16 mouse cellular contexts compared by ENCODE assay signal in genomic region chr13:34727060-34727459, GRCm38 (mm10). TPM values are rescaled to one million over a fixed set of nuclear protein-coding genes. Genes with fewer than 3 reads are reported as not detected.
DNase-seq lines count a peak whose midpoint lies in the region; ATAC-seq and TF ChIP-seq lines count a peak whose summit lies in the region.
"Had no signal": no experiment of that assay in that cellular context is flagged by ENCODE, and none has a peak within 500 bp of the region (broad histone marks: within the 10 kb centered on the region; RNA-seq: fewer than 3 reads in every experiment).

No protein-coding gene starts in this region.

- WGBS in heart, embryonic 14.5 days: 76% methylated on average over 2 of the region's 2 CpGs
- WGBS in lung, embryonic 14.5 days: 92% methylated on average over 2 of the region's 2 CpGs
- 88% methylated on average over 2 of the region's 2 CpGs for WGBS in heart, embryonic 16.5 days
- WGBS in stomach, embryonic 16.5 days: 85% methylated on average over 2 of the region's 2 CpGs

- TF ChIP-seq CTCF in lung, embryonic 14.5 days (IDR thresholded peaks at IDR 0.05; ENCODE audit: low read depth): peak; percentile 24; the same call in 1 of the 2 replicates

- H3K4me1 ChIP-seq in heart, embryonic 14.5 days (ENCODE audit: control insufficient read depth in 2 of 2, insufficient read depth in 2 of 2, low read length in 2 of 2): peaks cover 13 to 21% of the 10 kb centered on the region in 2 experiments
- peaks cover 21% of the 10 kb centered on the region for H3K4me1 ChIP-seq in lung, embryonic 14.5 days (ENCODE audit: insufficient read depth)
- peaks cover 16% of the 10 kb centered on the region for H3K4me1 ChIP-seq in heart, embryonic 16.5 days (ENCODE audit: control insufficient read depth, insufficient read depth, low read length)
- H3K4me1 ChIP-seq in stomach, embryonic 16.5 days (ENCODE audit: control insufficient read depth, insufficient read depth, low read length): peaks cover 19% of the 10 kb centered on the region

- ATAC-seq in heart, embryonic 14.5 days (ENCODE audit: insufficient number of reproducible peaks, insufficient read depth, low FRiP score, low read depth): no peak
- no peak for ATAC-seq in lung, embryonic 14.5 days (ENCODE audit: insufficient read depth)
- ATAC-seq in heart, embryonic 16.5 days (replicated peaks; ENCODE audit: extremely low read depth, insufficient read depth, low FRiP score): no peak
- ATAC-seq in stomach, embryonic 16.5 days (ENCODE audit: insufficient read depth, low FRiP score): no peak
- ATAC-seq: CD4-positive, CD25-positive, alpha-beta regulatory T cell, adult 4 months; midbrain, embryonic 16.5 days had no signal

- no peaks in the 10 kb centered on the region for H3K36me3 ChIP-seq in heart, embryonic 14.5 days (ENCODE audit: control insufficient read depth, insufficient read depth, low read length)
- no peaks in the 10 kb centered on the region for H3K36me3 ChIP-seq in lung, embryonic 14.5 days (ENCODE audit: insufficient read depth)
- H3K36me3 ChIP-seq in heart, embryonic 16.5 days (ENCODE audit: control insufficient read depth, insufficient read depth): no peaks in the 10 kb centered on the region
- H3K36me3 ChIP-seq in stomach, embryonic 16.5 days (ENCODE audit: control insufficient read depth, insufficient read depth, low read length): no peaks in the 10 kb centered on the region

- 0 out of 2 replicates have a peak overlapping the region, but pooled peaks have one; percentile 56 for H3K4me2 ChIP-seq in heart, embryonic 14.5 days (ENCODE audit: low read length)
- H3K4me2 ChIP-seq in lung, embryonic 14.5 days: no peak overlapping the region
- H3K4me2 ChIP-seq in heart, embryonic 16.5 days (ENCODE audit: low read depth, low read length): no peak overlapping the region
- H3K4me2 ChIP-seq in stomach, embryonic 16.5 days (ENCODE audit: low read depth, low read length): no peak overlapping the region

- 0 out of 2 replicates have a peak, but pooled peaks cover 3% of the 10 kb centered on the region for H3K9me3 ChIP-seq in heart, embryonic 14.5 days (ENCODE audit: control insufficient read depth, low read length)
- no peaks in the 10 kb centered on the region for H3K9me3 ChIP-seq in lung, embryonic 14.5 days (ENCODE audit: low read depth, low read length)
- 0 out of 2 replicates have a peak, but pooled peaks cover 3% of the 10 kb centered on the region for H3K9me3 ChIP-seq in heart, embryonic 16.5 days (replicated peaks; ENCODE audit: control insufficient read depth, low read length)
- no peaks in the 10 kb centered on the region for H3K9me3 ChIP-seq in stomach, embryonic 16.5 days (replicated peaks; ENCODE audit: control insufficient read depth, low read length)

- H3K9ac ChIP-seq in heart, embryonic 14.5 days (ENCODE audit: low read length): peak overlapping the region; percentile 31
- no peak overlapping the region for H3K9ac ChIP-seq in lung, embryonic 14.5 days
- H3K9ac ChIP-seq in heart, embryonic 16.5 days (ENCODE audit: low read length): no peak overlapping the region
- H3K9ac ChIP-seq in stomach, embryonic 16.5 days (ENCODE audit: low read length): no peak overlapping the region

- no peaks in the 10 kb centered on the region for H3K27me3 ChIP-seq in heart, embryonic 14.5 days (ENCODE audit: control insufficient read depth, insufficient read depth, low read length)
- no peaks in the 10 kb centered on the region for H3K27me3 ChIP-seq in lung, embryonic 14.5 days (ENCODE audit: insufficient read depth, low read length)
- H3K27me3 ChIP-seq in heart, embryonic 16.5 days (ENCODE audit: control insufficient read depth, insufficient read depth, low read length): no peaks in the 10 kb centered on the region
- H3K27me3 ChIP-seq in stomach, embryonic 16.5 days (ENCODE audit: control insufficient read depth, insufficient read depth, low read length): no peaks in the 10 kb centered on the region

- no peak for DNase-seq in heart, adult 9 months (ENCODE audit: low spot score in 2 of 2)
- DNase-seq in lung, embryonic 14.5 days: no peak
- DNase-seq in lung, postnatal 10 days: no peak
- DNase-seq in right cerebral cortex, adult 18-20 months: no peak
- DNase-seq: cerebellum, adult 18-20 months; kidney, adult 11 months; layer of hippocampus, adult 9-11 months; right cerebral cortex, postnatal 25 days had no signal

- H3K27ac ChIP-seq in heart, embryonic 14.5 days (replicated peaks in 1 of 2; ENCODE audit: control insufficient read depth in 1 of 2, insufficient read depth in 1 of 2, low read depth in 2 of 2, low read length in 2 of 2): peak overlapping the region; percentile 85 to 87
- peak overlapping the region; percentile 87 for H3K27ac ChIP-seq in lung, embryonic 14.5 days (ENCODE audit: low read depth)
- H3K27ac ChIP-seq in heart, embryonic 16.5 days (ENCODE audit: low read length): peak overlapping the region; percentile 82
- peak overlapping the region; percentile 57; the same call in 1 of the 2 replicates for H3K27ac ChIP-seq in stomach, embryonic 16.5 days (ENCODE audit: low read length)
- H3K27ac ChIP-seq: macrophage had no signal

- no peak overlapping the region for H3K4me3 ChIP-seq in heart, embryonic 14.5 days (ENCODE audit: control insufficient read depth in 1 of 2, insufficient read depth in 1 of 2, low read depth in 1 of 2, low read length in 2 of 2)
- no peak overlapping the region for H3K4me3 ChIP-seq in lung, embryonic 14.5 days (ENCODE audit: low read depth, low read length)
- H3K4me3 ChIP-seq in heart, embryonic 16.5 days (ENCODE audit: low read length): no peak overlapping the region
- H3K4me3 ChIP-seq in stomach, embryonic 16.5 days (replicated peaks; ENCODE audit: low read length): no peak overlapping the region

RNA-seq across cellular contexts. Expression of gene Fam50b, which starts 7.6 kb away (rescaled TPM):
- polyA plus RNA-seq in heart, embryonic 14.5 days (2014; fragmentation: Nextera tagmentation; extraction: Ambion mirVana): 0.16 TPM in 1 of 2 replicates, not detected in the other
- polyA plus RNA-seq in lung, embryonic 14.5 days (2014; fragmentation: Nextera tagmentation; extraction: Ambion mirVana): 0.15 TPM in 1 of 2 replicates, not detected in the other
- not detected in 2 replicates for polyA plus RNA-seq in heart, embryonic 16.5 days (2015; fragmentation: Nextera tagmentation; extraction: Ambion mirVana)
- polyA plus RNA-seq in stomach, embryonic 16.5 days (2015; fragmentation: Nextera tagmentation; extraction: Ambion mirVana): not detected in 2 replicates
- polyA plus RNA-seq: CD4-positive, CD25-positive, alpha-beta regulatory T cell, adult 4 months; forebrain, embryonic 11.5 days; limb, embryonic 11.5 days; macrophage had no signal
